Mouse (Mus musculus): ENCODE measurements around the gene Foxq1.

DNA sequence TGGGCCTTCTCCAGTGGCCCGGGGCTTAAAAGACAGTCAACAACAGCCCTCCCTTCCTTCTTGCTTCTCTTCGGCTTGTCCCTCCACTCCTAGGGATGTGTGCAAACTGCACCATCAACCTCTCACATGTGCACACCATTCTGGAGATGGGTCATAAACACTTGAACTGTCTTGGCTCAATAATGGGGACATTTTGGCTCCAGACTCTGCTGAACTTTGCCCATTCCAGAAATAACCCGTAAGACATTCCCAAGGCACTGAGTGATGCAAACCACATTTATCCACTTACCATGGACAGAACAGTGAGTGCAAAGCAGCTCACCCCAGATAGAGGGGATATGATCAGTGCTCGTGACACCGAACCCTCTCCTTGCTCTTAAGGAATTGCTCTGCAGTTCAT lies 43.6 kb downstream of the Foxq1 start:
- TF ChIP-seq CTCF (conservative IDR thresholded peaks at IDR 0.05; ENCODE audit: insufficient read depth, insufficient read length, low read depth, low read length) = no peak
- no peak for TF ChIP-seq POLR2A (IDR thresholded peaks at IDR 0.05; ENCODE audit: low read depth, low read length)
